Mouse (Mus musculus) right cerebral cortex, postnatal 14 days (tissue): ENCODE data around the gene Gpr137b.
A peak's percentile ranks its signal among the peaks of the same experiment; 100 is the strongest.
"Not testable (repeated sequence)": the region's sequence is repeated elsewhere in the genome, so short reads cannot be mapped to it uniquely, and the experiment has no call there.

Experiments
- DNase-seq: peaks from one replicate; pipeline ENCODE4 v3.0.0; 2022

Gpr137b gene

DNA sequence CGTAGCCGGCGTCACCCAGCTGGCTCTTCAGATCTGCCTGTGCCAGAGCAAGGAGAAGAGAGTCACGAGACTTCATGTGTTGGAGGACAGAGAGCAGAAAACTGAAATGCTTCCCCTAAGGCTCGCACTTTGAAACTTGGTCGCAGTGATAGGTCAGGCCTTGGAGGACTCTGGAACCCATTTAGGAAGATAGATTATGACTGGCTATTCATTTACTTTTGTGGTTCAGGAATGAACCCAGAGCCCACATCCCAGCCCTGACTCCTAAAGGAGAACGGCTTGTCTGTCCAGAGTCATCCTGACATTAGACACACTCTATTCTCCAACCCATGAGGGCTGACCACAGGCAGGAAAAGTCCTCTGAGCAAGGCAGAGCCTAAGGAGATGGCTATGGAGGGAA lies 30.3 kb downstream of the Gpr137b start:
- not testable (repeated sequence) for DNase-seq

DNA sequence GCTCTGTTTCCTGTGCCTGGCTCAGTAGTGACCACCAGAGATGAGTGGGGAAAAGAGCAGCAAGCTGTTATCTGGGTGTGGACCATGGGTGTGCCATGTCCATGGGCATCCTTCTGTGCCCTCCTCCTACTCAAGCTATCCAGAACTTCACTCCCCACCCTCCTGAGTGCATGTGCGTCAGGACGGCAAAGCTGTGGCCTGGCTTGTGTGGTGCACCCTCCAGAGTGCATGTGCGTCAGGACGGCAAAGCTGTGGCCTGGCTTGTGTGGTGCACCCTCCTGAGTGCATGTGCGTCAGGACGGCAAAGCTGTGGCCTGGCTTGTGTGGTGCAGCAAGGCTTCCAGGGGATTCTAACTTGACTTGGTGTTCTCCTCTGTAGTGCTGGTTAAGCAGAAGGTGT lies 31.6 kb downstream of the Gpr137b start:
- not testable (repeated sequence) for DNase-seq

GRCm38 (mm10) chr13:13360045-13360444 lies 33.8 kb downstream of the Gpr137b start:
- not testable (repeated sequence) for DNase-seq

DNA sequence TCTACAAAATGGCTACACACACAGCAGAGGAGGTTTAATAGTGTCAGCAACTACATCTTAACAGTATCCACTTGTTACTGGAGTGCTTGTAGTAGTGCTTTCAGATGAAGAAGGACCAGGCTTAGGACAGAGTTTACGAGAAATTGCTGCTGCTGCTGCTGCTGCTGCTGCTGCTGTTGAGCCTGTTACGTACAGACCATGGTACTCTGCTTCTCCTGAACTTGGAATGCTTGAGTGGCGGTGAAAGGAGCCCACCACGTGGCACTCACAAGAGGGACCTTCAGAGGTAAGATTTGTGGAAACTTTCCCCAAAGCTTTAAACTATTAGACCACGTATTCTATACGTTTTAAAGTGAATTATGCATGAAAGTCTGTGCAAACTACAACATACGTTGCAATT lies 35.2 kb downstream of the Gpr137b start:
- not testable (repeated sequence) for DNase-seq

- not testable (repeated sequence) for DNase-seq
Observed at GRCm38 (mm10) chr13:13358097-13358496, 35.7 kb downstream of the Gpr137b start.

GRCm38 (mm10) chr13:13352113-13352512 lies 41.7 kb downstream of the Gpr137b start:
- not testable (repeated sequence) for DNase-seq

DNA sequence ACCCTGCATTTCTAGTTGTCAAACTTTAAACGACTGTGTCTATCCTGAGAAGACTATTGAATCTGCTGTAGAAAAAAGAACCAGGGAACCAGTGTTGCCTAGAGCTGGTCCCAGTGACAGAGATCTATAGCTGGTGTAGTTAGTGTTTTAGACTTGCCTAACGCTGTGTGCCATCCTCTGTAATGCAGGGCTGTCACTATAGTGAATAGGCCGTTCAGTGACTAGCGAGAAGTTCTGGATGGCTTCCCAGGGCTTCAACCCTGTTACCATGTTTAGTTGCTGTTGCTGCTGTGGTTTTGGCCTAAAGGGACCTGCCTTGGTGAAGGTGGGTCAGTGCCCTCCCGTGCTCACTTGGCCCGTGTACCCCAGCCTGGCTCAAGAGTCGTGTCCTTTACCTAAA lies 43.1 kb downstream of the Gpr137b start:
- not testable (repeated sequence) for DNase-seq

- peak; percentile 68 for DNase-seq
Observed at GRCm38 (mm10) chr13:13349288-13349687, 44.5 kb downstream of the Gpr137b start.

GRCm38 (mm10) chr13:13347634-13348412 lies 46.0 kb downstream of the Gpr137b start:
- DNase-seq = not testable (repeated sequence)

DNA sequence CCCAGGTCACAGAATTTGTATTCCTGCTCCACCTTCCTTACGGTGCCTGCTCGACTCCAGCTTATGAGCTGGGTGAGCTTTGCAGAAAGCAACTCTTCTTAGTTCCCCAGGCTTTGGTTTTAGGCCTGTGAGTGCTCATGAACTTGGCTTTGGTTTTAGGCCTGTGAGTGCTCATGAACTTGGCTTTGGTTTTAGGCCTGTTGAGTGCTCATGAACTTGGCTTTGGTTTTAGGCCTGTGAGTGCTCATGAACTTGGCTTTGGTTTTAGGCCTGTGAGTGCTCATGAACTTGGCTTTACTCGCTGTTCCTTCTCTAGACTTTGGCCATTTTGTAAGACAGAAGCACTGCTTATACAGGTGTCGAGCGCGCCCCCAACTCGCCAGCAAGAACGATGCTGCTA lies 56.5 kb downstream of the Gpr137b start:
- DNase-seq = not testable (repeated sequence)

- DNase-seq = peak; percentile 49
Observed at GRCm38 (mm10) chr13:13328876-13329275, 64.9 kb downstream of the Gpr137b start.
